Mouse (Mus musculus): ENCODE measurements around the gene Meaf6. TPM values are rescaled to one million over a fixed set of nuclear protein-coding genes. Genes with fewer than 3 reads are reported as not detected.

Meaf6 gene
- total RNA-seq, 2 experiments from 2014 or later: 12.0 to 13.5 TPM

DNA sequence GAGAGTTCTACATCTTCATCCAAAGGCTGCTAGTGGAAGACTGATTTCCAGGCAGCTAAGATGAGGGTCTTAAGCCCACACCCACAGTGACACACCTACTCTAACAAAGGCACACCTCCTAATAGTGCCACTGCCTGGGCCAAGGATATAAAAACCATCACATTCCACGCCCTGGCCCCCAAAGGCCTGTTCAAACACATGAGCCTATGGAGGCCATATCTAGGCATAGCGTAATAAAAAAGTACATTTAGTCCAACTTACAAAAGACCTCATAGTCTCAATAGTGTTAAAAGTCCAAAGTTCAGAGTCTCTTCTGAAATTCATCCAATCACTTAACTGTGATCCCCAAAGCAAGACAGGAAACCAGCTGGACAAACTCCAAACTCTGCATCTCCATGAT is 6.2 kb upstream of the Meaf6 start:
- DNase-seq: no peak
- intact Hi-C loops (cut with DNase I): no loop called here
- Histone ChIP-seq H3K27ac (no peak overlapping the region), H3K4me3 (no peak overlapping the region)
- TF ChIP-seq CTCF (IDR thresholded peaks at IDR 0.05): no peak

DNA sequence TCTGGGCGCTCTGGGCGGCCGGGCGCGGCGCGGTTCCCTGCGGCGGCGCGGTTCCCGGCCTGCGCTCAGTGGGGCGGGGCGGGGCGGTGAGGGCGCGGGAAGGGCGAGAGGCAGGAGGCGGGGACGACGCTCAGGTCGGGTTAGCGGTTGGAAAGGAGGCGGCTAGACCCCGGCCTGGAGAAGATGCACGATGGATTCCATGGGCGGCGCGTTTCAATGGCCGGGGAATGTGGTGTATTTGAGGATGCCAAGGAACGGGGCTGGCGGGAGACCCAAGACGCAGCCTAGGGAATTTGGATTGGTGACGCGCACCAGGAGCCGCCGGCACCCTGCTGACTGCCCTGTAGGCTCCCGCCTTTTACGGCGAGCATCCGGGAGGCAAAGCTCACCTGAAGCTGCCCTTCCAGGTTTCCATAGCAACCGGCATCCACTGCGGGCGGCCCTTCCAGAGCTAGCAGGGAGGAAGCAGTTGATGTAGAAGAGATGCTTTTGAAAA is 460 bp downstream of the Meaf6 start:
- peak overlapping the region; percentile 88 for H3K4me3 ChIP-seq
- intact Hi-C loops (cut with DNase I): loop anchor here (2.0 to 10.0 kb wide), 2 partner anchors 19 to 231 kb away; partner anchors contain the start of genes 1110065P20Rik, Snip1 and Yrdc
- DNase-seq: peak; percentile 88
- no peak for TF ChIP-seq CTCF (IDR thresholded peaks at IDR 0.05)
- H3K27ac ChIP-seq: peak overlapping the region; percentile 98

DNA sequence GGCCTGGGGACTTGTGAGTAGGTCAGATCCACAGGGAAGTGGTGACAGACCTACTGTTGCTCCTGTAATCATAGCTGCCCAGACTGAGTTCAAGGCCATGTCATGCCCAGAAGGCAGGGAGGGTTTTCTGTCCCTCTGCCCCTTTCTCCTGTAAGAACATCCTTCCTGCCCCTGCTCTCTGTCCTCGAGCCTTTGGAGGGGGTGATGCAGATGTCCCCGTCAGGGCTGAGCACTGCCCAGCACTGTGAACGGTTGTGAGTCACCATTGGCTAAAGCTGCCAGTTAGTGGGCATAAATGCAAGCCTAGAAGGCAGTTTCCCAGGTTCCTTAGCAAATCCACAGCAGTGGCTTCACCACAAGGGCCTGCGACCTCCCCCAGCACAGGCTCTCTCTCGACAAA is 8.1 kb downstream of the Meaf6 start:
- DNase-seq: no peak
- Histone ChIP-seq H3K27ac (no peak overlapping the region), H3K4me3 (no peak overlapping the region)
- no peak for TF ChIP-seq CTCF (IDR thresholded peaks at IDR 0.05)
- intact Hi-C loops (cut with DNase I): no loop called here

DNA sequence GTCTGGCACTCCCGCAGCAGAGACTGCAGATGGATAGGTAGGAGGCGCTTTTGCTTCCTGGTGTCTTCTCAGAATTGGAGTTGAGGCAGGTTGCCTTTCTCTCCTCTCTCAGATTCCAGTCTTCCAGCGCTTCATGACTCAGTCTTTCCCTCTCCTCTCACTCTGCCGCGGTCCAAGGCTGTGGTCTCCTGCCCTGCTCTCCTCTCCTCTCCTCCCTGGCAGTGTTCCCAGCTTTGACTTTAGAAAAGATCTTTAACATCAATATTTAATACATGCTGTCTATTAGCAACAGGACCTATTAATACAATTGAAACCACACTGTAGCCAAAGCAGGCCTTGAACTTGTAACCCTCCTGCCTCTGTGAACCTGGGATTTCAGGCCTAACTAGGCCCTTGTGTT is 11.1 kb downstream of the Meaf6 start:
- TF ChIP-seq CTCF (IDR thresholded peaks at IDR 0.05): no peak
- intact Hi-C loops (cut with DNase I): no loop called here
- DNase-seq: no peak
- Histone ChIP-seq H3K4me3 (no peak overlapping the region), H3K27ac (no peak overlapping the region)

DNA sequence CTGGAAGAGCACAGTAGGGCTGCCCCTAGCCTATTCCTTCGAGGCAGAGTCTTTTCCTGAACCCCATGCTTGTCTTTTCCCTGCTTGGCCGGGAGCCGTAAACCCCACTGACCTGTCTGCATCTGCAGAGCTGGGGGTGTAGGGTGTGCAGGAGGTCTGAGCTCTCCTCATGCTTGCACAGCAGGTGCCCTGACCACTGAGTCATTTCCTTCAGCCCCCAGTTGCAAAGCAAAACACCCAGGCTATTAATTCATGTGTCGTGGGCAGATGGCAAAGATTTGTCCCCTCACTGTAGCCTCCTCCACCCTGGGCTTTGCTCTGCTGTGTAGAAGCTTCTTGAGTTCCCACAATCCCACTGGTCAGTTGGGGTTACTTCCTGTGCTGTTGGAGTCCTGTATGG is 12.5 kb downstream of the Meaf6 start:
- TF ChIP-seq CTCF (IDR thresholded peaks at IDR 0.05): no peak
- no peak overlapping the region for H3K27ac ChIP-seq
- DNase-seq: no peak
- H3K4me3 ChIP-seq: no peak overlapping the region
- intact Hi-C loops (cut with DNase I): no loop called here

DNA sequence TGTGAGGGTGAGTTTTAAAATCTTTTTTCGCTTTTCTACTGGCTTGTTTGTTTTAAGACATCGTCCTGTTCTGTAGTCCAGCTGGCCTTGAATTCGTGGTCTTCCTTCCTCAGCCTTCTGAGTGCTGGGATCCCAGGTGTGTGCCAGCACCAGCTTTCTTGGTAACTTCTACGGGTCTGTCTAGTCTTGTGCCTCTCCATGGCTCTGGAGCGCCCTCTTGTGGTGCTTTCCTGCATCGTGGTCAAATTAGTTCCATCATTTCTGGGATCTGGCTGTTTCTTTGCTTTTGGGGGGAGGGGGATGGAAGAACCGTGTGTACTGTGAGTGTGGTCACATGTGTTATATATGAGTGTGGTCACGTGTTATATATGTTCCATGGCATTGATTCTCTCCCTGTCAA is 14.5 kb downstream of the Meaf6 start:
- no peak overlapping the region for H3K27ac ChIP-seq
- intact Hi-C loops (cut with DNase I): loop anchor here (1.0 kb wide), 1 partner anchor 156 kb away; no protein-coding TSS in a partner anchor
- TF ChIP-seq CTCF (IDR thresholded peaks at IDR 0.05): peak; percentile 98
- DNase-seq: peak; percentile 82
- H3K4me3 ChIP-seq: no peak overlapping the region

DNA sequence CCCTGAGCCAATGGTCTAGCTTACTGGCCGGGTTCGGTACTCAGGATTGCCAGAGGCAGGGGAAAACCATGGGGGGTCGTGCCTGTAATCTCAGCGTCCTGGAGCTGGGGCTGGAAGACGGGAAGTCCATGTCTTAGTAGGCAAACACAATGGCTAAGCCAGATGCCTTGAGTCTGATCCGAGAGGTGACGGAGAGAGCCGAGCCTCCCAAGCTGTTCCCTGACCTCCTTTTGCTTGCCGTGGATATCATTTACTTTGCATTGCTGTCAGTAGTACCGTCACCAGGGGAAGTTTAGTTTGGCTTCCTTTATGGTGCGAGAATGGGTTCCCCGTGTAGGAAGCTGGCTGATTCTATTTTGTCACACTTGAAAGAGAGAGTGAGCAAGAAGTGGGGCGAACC is 16.4 kb downstream of the Meaf6 start:
- intact Hi-C loops (cut with DNase I): no loop called here
- Histone ChIP-seq H3K27ac (no peak overlapping the region), H3K4me3 (no peak overlapping the region)
- no peak for TF ChIP-seq CTCF (IDR thresholded peaks at IDR 0.05)
- no peak for DNase-seq

DNA sequence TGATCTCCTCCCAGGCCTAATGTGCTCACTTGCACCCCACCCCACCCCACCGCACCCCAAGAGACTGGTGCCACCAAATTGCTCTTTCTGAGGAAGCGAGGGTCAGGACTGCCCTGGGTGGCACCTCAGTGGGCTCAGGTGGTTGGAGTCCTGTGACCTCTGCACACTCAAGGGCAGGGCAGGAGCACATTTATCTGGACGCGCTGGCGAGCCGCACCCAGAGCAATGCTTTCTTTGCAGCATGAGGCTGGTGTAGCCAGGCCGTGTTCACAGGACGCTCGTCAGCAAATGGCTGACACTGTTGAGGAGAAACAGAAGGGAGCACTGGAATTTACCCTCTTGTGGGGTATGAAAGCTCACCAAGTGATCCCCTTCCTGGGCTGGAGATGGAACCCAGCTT is 20.4 kb downstream of the Meaf6 start:
- H3K27ac ChIP-seq: no peak overlapping the region
- intact Hi-C loops (cut with DNase I): no loop called here
- no peak for DNase-seq
- no peak for TF ChIP-seq CTCF (IDR thresholded peaks at IDR 0.05)
- no peak overlapping the region for H3K4me3 ChIP-seq

DNA sequence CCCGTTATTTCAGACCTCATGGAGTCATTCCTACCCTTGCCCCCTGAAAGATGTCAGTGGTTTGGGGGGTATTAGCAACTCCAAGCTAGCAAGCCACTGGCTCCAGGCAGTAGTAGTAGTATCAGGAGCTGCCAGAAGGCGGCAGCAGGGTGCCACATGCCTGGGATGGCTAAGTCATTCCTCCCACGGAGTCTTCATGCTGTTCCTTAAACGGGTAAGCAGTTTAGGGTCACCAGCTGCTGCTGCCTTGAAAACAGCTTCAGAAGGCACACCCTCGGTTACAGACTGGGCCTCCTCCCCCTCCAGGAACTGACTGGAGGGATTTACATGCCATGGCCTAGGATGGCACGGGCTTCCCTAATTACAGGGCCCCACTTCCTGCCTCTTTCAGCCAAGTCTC is 29.7 kb downstream of the Meaf6 start:
- Histone ChIP-seq H3K27ac (peak overlapping the region; percentile 90), H3K4me3 (peak overlapping the region; percentile 21)
- intact Hi-C loops (cut with DNase I): loop anchor here (2.0 kb wide), 1 partner anchor 46 kb away; no protein-coding TSS in a partner anchor
- peak; percentile 90 for DNase-seq
- peak; percentile 92 for TF ChIP-seq CTCF (IDR thresholded peaks at IDR 0.05)

DNA sequence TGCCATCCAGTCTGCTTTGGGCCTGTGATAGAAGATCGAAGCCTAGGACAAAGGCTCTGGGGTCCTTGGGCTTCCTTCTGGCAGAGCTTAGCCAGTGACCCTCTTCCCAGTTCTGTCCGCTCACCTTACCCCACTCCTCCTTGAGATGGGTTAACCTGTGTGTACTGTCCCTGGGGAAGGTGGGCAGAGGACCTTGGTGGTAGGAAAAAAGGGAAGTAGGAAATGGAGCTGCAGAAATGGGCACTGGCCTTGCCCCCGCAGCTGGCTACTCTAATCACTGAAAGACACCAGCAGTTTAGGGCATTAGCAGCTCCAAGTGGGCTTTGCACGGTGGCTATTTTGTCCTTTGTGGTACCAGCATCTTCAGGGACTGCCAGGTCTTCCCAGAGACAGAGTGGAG is 30.1 kb downstream of the Meaf6 start:
- Histone ChIP-seq H3K27ac (peak overlapping the region; percentile 90), H3K4me3 (peak overlapping the region; percentile 21)
- TF ChIP-seq CTCF (IDR thresholded peaks at IDR 0.05): no peak
- intact Hi-C loops (cut with DNase I): loop anchor here (2.0 kb wide), 1 partner anchor 46 kb away; no protein-coding TSS in a partner anchor
- DNase-seq: no peak

DNA sequence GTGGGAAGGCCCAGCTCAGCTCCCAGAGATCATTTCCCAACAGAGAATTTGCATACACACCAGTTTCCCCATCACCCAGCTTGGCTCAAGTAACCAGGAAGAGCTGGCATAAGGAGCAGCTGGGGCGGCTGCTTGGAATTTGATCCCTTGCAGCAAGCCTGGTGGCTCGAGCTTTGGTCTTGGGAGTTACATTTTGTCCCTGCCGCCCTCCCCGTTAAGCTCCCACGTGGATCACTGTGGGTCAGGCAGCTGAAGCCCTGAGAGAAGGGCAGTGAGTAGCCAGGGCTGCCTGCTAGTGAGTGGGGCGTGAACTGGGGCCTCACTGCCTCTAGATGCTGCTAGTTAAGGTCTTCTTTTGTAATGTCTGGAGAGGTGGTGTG is 30.8 kb downstream of the Meaf6 start:
- H3K27ac ChIP-seq: peak overlapping the region; percentile 90
- TF ChIP-seq CTCF (IDR thresholded peaks at IDR 0.05): no peak
- intact Hi-C loops (cut with DNase I): loop anchor here (2.0 kb wide), 1 partner anchor 45 kb away; no protein-coding TSS in a partner anchor
- H3K4me3 ChIP-seq: peak overlapping the region; percentile 15; the same call in 1 of the 2 replicates
- peak; percentile 85 for DNase-seq

DNA sequence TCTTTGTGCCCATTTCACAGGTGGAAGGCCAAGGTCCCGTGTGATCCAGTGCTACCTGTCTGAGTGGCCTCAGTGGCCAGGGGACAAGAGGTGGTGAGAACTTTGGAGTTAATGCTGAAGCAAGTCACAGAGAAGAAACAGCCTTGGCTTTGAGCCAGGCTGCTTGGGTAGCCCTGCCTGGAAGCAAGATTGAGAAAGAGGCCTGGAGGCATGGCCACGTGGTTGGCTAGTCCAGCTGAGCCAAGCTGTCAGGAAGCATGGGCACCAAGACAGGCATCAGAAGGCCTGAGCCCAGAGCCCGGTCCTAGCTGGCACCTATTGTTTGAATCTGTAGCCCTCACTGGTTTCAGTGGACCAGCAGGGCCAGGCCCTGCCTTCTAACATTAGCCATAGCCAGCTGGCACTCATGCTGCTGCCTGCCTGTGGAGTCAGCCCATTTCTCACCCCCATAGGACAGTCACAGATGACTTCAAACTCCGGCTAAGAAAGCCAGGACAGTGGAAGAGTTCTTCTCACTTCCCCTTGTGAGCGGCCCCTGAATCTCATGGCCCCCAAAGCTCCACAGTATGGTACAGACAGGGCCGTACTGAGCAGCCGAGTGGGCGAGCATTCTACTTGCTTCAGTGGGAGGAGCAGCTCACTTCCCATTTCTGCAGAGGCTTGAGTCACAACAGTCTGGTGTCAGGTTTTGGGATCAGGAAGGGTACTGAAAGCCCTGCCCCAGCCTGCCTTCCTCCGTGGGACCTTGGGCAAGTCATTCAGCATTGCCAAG is 31.3 kb downstream of the Meaf6 start:
- Histone ChIP-seq H3K4me3 (peak overlapping the region; percentile 15; the same call in 1 of the 2 replicates), H3K27ac (peak overlapping the region; percentile 90)
- peak; percentile 82 for DNase-seq
- intact Hi-C loops (cut with DNase I): no loop called here
- no peak for TF ChIP-seq CTCF (IDR thresholded peaks at IDR 0.05)

DNA sequence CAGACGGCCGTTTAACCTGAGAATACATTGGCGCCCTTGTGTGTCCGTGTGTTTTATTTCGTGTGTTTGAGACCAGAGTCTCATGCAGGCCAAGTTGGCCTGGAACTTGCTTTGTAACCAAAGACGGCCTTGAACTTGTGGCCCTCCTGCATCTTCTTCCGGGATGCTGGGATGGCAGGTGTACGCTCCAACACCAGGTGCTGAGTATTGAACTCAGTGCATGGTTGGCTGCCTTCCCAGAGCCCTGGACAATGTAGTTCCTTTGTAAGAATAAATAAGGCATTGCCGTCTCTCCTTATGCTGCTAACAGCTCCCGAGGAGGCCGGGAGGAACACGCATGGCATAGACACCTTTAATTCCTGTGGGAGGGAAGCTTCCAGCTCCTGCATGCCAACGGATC is 32.0 kb downstream of the Meaf6 start:
- TF ChIP-seq CTCF (IDR thresholded peaks at IDR 0.05): no peak
- Histone ChIP-seq H3K4me3 (no peak overlapping the region), H3K27ac (peak overlapping the region; percentile 90)
- peak; percentile 24 for DNase-seq
- intact Hi-C loops (cut with DNase I): no loop called here
